Mouse (Mus musculus) neural tube, embryonic 14.5 days (tissue): Measurements from ENCODE around the gene Terb2. TPM values are rescaled to one million over a fixed set of nuclear protein-coding genes. Genes with fewer than 3 reads are reported as not detected.
A peak's percentile ranks its signal among the peaks of the same experiment; 100 is the strongest.
"Not testable (repeated sequence)": the region's sequence is repeated elsewhere in the genome, so short reads cannot be mapped to it uniquely, and the experiment has no call there.

Source experiments
- ATAC-seq: fragments of 200-750 bp; cut with Nextera tagmentation; 2 replicates; pipeline ENCODE4 v1.8.0; 2017; ENCODE audit warnings: low read depth, mild to moderate bottlenecking, moderate TSS enrichment, moderate library complexity
- H3K27ac ChIP-seq: fragments of 300-500 bp; sonication (generic); 2 replicates; pipeline ENCODE4 v1.5.1; 2014; ENCODE audit warnings: low read depth, mild to moderate bottlenecking, control low read depth, low read length, moderate library complexity, mixed read lengths
- H3K27me3 ChIP-seq: fragments of 300-500 bp; sonication (generic); 2 replicates; pipeline ENCODE4 v1.6.1; 2014; ENCODE audit warnings: low read length; ENCODE audit not compliant: control insufficient read depth, insufficient read depth
- H3K36me3 ChIP-seq: fragments of 300-500 bp; sonication (generic); 2 replicates; pipeline ENCODE4 v1.6.1; 2014; ENCODE audit warnings: low read length, mixed read lengths; ENCODE audit not compliant: control insufficient read depth, insufficient read depth
- H3K4me1 ChIP-seq: fragments of 300-500 bp; sonication (generic); 2 replicates; pipeline ENCODE4 v1.6.1; 2014; ENCODE audit warnings: low read length; ENCODE audit not compliant: control insufficient read depth, insufficient read depth
- H3K4me2 ChIP-seq: fragments of 300-500 bp; sonication (generic); 2 replicates; pipeline ENCODE4 v1.6.1; 2014; ENCODE audit warnings: mild to moderate bottlenecking, low read depth, low read length, control low read depth
- H3K4me3 ChIP-seq: fragments of 300-500 bp; sonication (generic); 2 replicates; pipeline ENCODE4 v1.5.1; 2014; ENCODE audit warnings: low read depth, low read length, control low read depth, mixed read lengths
- H3K9ac ChIP-seq: fragments of 300-500 bp; sonication (generic); replicated peaks from 2 replicates; pipeline ENCODE4 v1.6.1; 2014; ENCODE audit warnings: low read depth, mild to moderate bottlenecking, control low read depth, low read length, mixed read lengths
- H3K9me3 ChIP-seq: fragments of 300-500 bp; sonication (generic); 2 replicates; pipeline ENCODE4 v1.6.1; 2016; ENCODE audit warnings: low read length; ENCODE audit not compliant: control insufficient read depth
- WGBS: fragments of 180-500 bp; shearing (Covaris S2); extraction: QIAGEN DNeasy Blood & Tissue Kit; methylation state at CpG from one replicate; pipeline ENCODE4 v1.1.7; 2014; 5-methylcytosine and 5-hydroxymethylcytosine counted together
- polyA plus RNA-seq: library from polyadenylated mRNA; unstranded; fragments of >200 nt; fragmentation: Nextera tagmentation; extraction: Ambion mirVana; gene quantifications from 2 replicates; pipeline ENCODE4 v1.2.1, GENCODE M21; 2014

The Terb2 gene
- polyA plus RNA-seq, 1 experiment from 2014 or later = not detected

- not testable (repeated sequence) for ATAC-seq
These were observed 31.0 kb downstream of the Terb2 start for GRCm38 (mm10) chr2:122217075-122217474.

GRCm38 (mm10) chr2:122218234-122218633 lies 32.2 kb downstream of the Terb2 start:
- Histone ChIP-seq H3K4me1 (no peaks in the 10 kb centered on the region), H3K27ac (no peak overlapping the region), H3K9ac (no peak overlapping the region), H3K4me2 (no peak overlapping the region), H3K4me3 (no peak overlapping the region), H3K27me3 (no peaks in the 10 kb centered on the region), H3K36me3 (no peaks in the 10 kb centered on the region), H3K9me3 (no peaks in the 10 kb centered on the region)
- 62% methylated on average over 2 of the region's 2 CpGs for WGBS
- no peak for ATAC-seq

More at GRCm38 (mm10) chr2:122217075-122217474, 31.0 kb downstream of the Terb2 start:
- not testable (repeated sequence) for H3K4me3 ChIP-seq, H3K36me3 ChIP-seq, H3K4me2 ChIP-seq, H3K4me1 ChIP-seq, H3K27ac ChIP-seq, H3K9ac ChIP-seq, H3K9me3 ChIP-seq, H3K27me3 ChIP-seq
- 95% methylated on average over 4 of the region's 4 CpGs for WGBS

- ATAC-seq = no peak
- no peak overlapping the region for H3K9ac ChIP-seq
- H3K36me3 ChIP-seq = no peaks in the 10 kb centered on the region
- H3K27ac ChIP-seq = no peak overlapping the region
- H3K4me2 ChIP-seq = no peak overlapping the region
- no peaks in the 10 kb centered on the region for H3K27me3 ChIP-seq
- 83% methylated on average over 4 of the region's 4 CpGs for WGBS
- no peaks in the 10 kb centered on the region for H3K4me1 ChIP-seq
- no peak overlapping the region for H3K4me3 ChIP-seq
- no peaks in the 10 kb centered on the region for H3K9me3 ChIP-seq
These were observed 35.3 kb downstream of the Terb2 start for GRCm38 (mm10) chr2:122221378-122221777.

- H3K4me2 ChIP-seq = no peak overlapping the region
- no peaks in the 10 kb centered on the region for H3K27me3 ChIP-seq
- H3K4me3 ChIP-seq = no peak overlapping the region
- WGBS = 36% methylated on average over 5 of the region's 5 CpGs
- no peak for ATAC-seq
- H3K9me3 ChIP-seq = no peaks in the 10 kb centered on the region
- H3K9ac ChIP-seq = no peak overlapping the region
- no peak overlapping the region for H3K27ac ChIP-seq
- H3K36me3 ChIP-seq = no peaks in the 10 kb centered on the region
- H3K4me1 ChIP-seq = no peaks in the 10 kb centered on the region
These were observed 35.7 kb downstream of the Terb2 start for GRCm38 (mm10) chr2:122221798-122222197.

- Histone ChIP-seq H3K9ac (no peak overlapping the region), H3K4me3 (no peak overlapping the region), H3K27ac (no peak overlapping the region), H3K9me3 (no peaks in the 10 kb centered on the region), H3K4me1 (no peaks in the 10 kb centered on the region), H3K27me3 (no peaks in the 10 kb centered on the region), H3K4me2 (no peak overlapping the region), H3K36me3 (no peaks in the 10 kb centered on the region)
- ATAC-seq = no peak
- 94% methylated on average over 5 of the region's 5 CpGs for WGBS
These were observed 36.2 kb downstream of the Terb2 start for GRCm38 (mm10) chr2:122222272-122222671.

GRCm38 (mm10) chr2:122223654-122224053 lies 37.6 kb downstream of the Terb2 start:
- Histone ChIP-seq H3K9me3 (no peaks in the 10 kb centered on the region), H3K4me3 (no peak overlapping the region), H3K4me1 (no peaks in the 10 kb centered on the region), H3K4me2 (no peak overlapping the region), H3K27me3 (no peaks in the 10 kb centered on the region), H3K36me3 (no peaks in the 10 kb centered on the region), H3K27ac (no peak overlapping the region), H3K9ac (no peak overlapping the region)
- no peak for ATAC-seq

GRCm38 (mm10) chr2:122230395-122230794 lies 44.3 kb downstream of the Terb2 start:
- Histone ChIP-seq H3K9ac (no peak overlapping the region), H3K4me2 (no peak overlapping the region), H3K9me3 (no peaks in the 10 kb centered on the region), H3K4me1 (no peaks in the 10 kb centered on the region), H3K36me3 (no peaks in the 10 kb centered on the region), H3K27ac (no peak overlapping the region), H3K4me3 (no peak overlapping the region), H3K27me3 (no peaks in the 10 kb centered on the region)
- WGBS = 87% methylated on average over 6 of the region's 6 CpGs
- no peak for ATAC-seq

- Histone ChIP-seq H3K4me3 (no peak overlapping the region), H3K9ac (no peak overlapping the region), H3K9me3 (no peaks in the 10 kb centered on the region), H3K27ac (no peak overlapping the region), H3K27me3 (no peaks in the 10 kb centered on the region), H3K4me2 (no peak overlapping the region), H3K4me1 (no peaks in the 10 kb centered on the region), H3K36me3 (no peaks in the 10 kb centered on the region)
- 69% methylated on average over 9 of the region's 9 CpGs for WGBS
- ATAC-seq = no peak
These were observed 45.5 kb downstream of the Terb2 start for GRCm38 (mm10) chr2:122231616-122232015.

- WGBS = 60% methylated on average over 5 of the region's 5 CpGs
These were observed 47.3 kb downstream of the Terb2 start for GRCm38 (mm10) chr2:122233341-122233740.

More at GRCm38 (mm10) chr2:122233341-122233740, 47.3 kb downstream of the Terb2 start:
- H3K4me1 ChIP-seq = no peaks in the 10 kb centered on the region
- H3K9ac ChIP-seq = no peak overlapping the region
- ATAC-seq = no peak
- H3K27me3 ChIP-seq = no peaks in the 10 kb centered on the region
- H3K27ac ChIP-seq = no peak overlapping the region
- H3K4me2 ChIP-seq = no peak overlapping the region
- no peaks in the 10 kb centered on the region for H3K9me3 ChIP-seq
- no peaks in the 10 kb centered on the region for H3K36me3 ChIP-seq
- H3K4me3 ChIP-seq = peak overlapping the region; percentile 38; the same call in 1 of the 2 replicates
